Mouse (Mus musculus) myocyte (in vitro differentiated cells): ENCODE measurements around the gene Itga1.

Experiments
- CEBPB ChIP-seq: IDR thresholded peaks from 2 replicates; pipeline ENCODE4 v1.6.1; 2011; ENCODE audit warnings: mild to moderate bottlenecking, moderate library complexity; ENCODE audit not compliant: poor library complexity, insufficient read depth, severe bottlenecking
- E2F4 ChIP-seq: IDR thresholded peaks from one replicate; pipeline ENCODE4 v1.6.1; 2011; ENCODE audit warnings: mild to moderate bottlenecking, control low read depth, moderate library complexity; ENCODE audit not compliant: insufficient read depth
- MAX ChIP-seq: IDR thresholded peaks from one replicate; pipeline ENCODE4 v1.6.1; 2011; ENCODE audit warnings: low read depth, mild to moderate bottlenecking, control low read depth
- MYOD1 ChIP-seq, 3 experiments: IDR thresholded peaks; one replicate each; pipeline ENCODE4 v1.6.1; 2011; ENCODE audit warnings: control low read depth in 2 of 3, low read depth in 2 of 3, mild to moderate bottlenecking in 2 of 3, moderate library complexity in 1 of 3; ENCODE audit not compliant: insufficient read length in 2 of 3, control insufficient read depth in 1 of 3
- MYOG ChIP-seq, 3 experiments: IDR thresholded peaks; one replicate each; pipeline ENCODE4 v1.6.1; 2011; ENCODE audit warnings: control low read depth in 2 of 3, low read depth in 2 of 3, mild to moderate bottlenecking in 2 of 3; ENCODE audit not compliant: insufficient read length in 2 of 3, control insufficient read depth in 1 of 3, insufficient read depth in 1 of 3
- POLR2A ChIP-seq: IDR thresholded peaks from one replicate; pipeline ENCODE4 v1.6.1; 2011; ENCODE audit warnings: low read depth, mild to moderate bottlenecking, control low read depth, moderate library complexity; ENCODE audit not compliant: insufficient read length
- POLR2AphosphoS2 ChIP-seq: IDR thresholded peaks from one replicate; pipeline ENCODE4 v1.6.1; 2011; ENCODE audit warnings: low read depth, control low read depth; ENCODE audit not compliant: insufficient read length
- TCF12 ChIP-seq: IDR thresholded peaks from one replicate; pipeline ENCODE4 v1.6.1; 2011; ENCODE audit warnings: mild to moderate bottlenecking, control low read depth; ENCODE audit not compliant: poor library complexity, insufficient read depth, severe bottlenecking
- USF1 ChIP-seq: IDR thresholded peaks from one replicate; pipeline ENCODE4 v1.6.1; 2011; ENCODE audit warnings: low read depth, mild to moderate bottlenecking, control low read depth, moderate library complexity

- TF ChIP-seq USF1 = no peak
- TF ChIP-seq MAX = no peak
- no peak for TF ChIP-seq CEBPB
- no peak for TF ChIP-seq POLR2A
- TF ChIP-seq MYOG (IDR thresholded peaks at IDR 0.05; ENCODE audit: control insufficient read depth in 1 of 3, insufficient read depth in 1 of 3, insufficient read length in 2 of 3, low read depth in 2 of 3) = no peak
- TF ChIP-seq POLR2AphosphoS2 = no peak
- no peak for TF ChIP-seq E2F4
- TF ChIP-seq MYOD1 (IDR thresholded peaks at IDR 0.05; ENCODE audit: control insufficient read depth in 1 of 3, insufficient read length in 2 of 3, low read depth in 2 of 3) = no peak
- TF ChIP-seq TCF12 = no peak
Observed at GRCm38 (mm10) chr13:115125130-115125529, 23.4 kb upstream of the Itga1 start.
